Mouse (Mus musculus): ENCODE results near the gene Bcl7c.

Gene Bcl7c

DNA sequence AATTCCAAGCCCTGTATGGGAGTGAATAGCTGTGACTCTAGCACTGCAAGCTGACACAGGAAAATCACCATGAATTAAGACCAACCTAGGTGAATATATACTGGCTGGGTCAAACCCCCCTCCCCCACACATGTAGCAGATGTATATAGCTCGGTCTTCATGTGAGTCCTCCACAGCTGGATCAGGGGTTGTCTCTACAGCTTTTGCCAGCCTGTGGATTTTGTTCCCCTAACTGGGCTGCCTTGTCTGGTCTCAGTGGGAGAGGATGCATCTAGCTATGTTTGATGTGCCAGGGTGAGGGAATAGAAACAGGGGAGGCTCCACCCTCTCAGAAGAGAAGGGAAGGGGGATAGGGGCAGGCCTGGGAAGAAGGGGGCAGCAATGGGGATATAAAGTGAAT, 92.4 kb downstream of the Bcl7c start:
- in situ Hi-C loops (cut with MboI; ENCODE audit: low pct_unique_long_range_greater_than_20kb in 1 of 2, low sequenced_read_pairs in 2 of 2, unreplicated experiment in 1 of 2): no loop called here

DNA sequence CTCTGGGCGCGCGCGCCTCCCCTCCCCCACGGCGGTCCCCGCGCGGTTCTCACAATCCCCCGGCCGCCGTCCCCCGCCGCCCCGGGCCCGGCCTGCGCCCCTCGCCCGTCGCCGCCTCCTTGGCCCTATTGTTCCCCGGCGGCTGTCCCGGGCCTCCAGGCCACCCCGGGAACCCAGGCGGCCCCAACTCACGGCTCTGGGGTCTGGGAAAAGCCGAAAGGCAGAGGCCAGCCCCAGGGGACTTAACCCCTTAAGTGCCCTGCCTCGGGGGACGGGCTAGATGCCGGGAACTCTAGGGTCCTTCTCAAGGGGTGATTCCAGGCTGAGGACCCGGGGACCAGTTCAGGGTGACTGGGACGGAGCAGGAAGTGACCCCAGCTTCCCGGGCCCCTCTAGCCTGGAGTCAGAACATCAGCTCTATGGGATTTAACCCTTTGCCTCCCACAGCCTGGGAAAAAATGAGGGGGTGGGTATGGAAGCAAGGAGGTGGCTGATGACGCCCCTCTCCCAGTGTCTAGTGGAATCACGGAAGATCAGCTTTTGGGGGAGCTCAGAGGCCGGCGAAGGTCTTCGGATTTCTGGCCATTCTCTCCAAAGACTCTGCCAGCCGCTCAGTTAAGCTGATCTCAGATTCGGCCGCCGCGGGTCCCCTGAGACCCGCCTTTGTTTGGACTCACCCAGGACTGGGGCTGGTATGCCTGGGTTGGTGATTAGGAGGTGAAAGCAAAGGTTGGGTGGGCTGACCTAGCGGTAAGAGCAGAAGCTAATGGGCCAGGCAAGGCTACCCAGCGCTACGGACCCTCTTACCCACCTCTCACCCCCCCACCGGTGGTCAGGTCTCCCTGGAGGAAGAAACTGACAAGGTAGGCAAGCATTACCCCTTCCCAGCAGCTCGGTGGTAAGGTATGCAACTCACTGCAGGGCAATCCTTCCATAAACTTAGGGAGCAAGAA, 93.6 kb downstream of the Bcl7c start, which contains the start of gene Zfp629:
Zfp629 (minus strand) TSS at position 907 of the 953 bp plus-strand sequence.
- in situ Hi-C loops (cut with MboI; ENCODE audit: low pct_unique_long_range_greater_than_20kb in 1 of 2, low sequenced_read_pairs in 2 of 2, unreplicated experiment in 1 of 2): no loop called here

DNA sequence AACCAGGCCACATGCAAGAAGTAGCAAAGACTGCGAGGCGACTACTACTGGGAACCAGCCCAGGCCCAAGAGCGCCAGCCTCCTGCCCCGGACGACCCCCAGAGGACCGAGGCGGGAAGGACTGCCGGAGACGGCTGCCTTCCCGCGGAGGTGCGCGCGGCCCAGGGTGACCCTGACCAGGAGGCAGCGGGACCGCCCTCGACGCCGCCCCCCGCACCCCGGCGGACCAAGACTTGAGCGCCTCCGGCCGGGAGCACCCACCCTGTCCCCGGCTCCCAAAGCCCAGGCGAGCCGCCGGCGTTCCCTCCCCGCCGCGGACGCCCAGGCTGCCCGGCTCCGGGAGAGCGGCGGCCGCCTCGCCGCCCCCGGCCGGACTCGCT, 94.2 kb downstream of the Bcl7c start:
- in situ Hi-C loops (cut with MboI; ENCODE audit: low pct_unique_long_range_greater_than_20kb in 1 of 2, low sequenced_read_pairs in 2 of 2, unreplicated experiment in 1 of 2): no loop called here

DNA sequence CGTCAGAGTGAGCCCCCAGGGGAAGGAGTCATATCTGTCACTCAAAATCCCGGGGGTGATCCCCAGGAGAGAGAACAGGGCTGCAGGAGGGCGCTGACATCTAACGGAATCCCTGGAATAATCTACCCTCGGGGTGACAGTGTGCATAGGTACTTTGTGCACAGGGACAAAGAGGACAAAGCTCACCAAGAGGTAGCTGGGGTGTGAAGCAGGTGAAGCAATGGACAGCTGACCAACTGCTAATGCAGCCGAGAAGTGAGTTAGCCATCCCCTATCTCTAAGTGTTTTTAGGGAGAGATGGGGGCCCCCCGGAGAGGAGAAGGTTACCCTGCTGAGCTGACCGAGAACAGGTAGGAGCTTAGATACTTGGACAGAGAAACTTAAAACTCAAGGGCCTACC, 94.6 kb downstream of the Bcl7c start:
- in situ Hi-C loops (cut with MboI; ENCODE audit: low pct_unique_long_range_greater_than_20kb in 1 of 2, low sequenced_read_pairs in 2 of 2, unreplicated experiment in 1 of 2): no loop called here

DNA sequence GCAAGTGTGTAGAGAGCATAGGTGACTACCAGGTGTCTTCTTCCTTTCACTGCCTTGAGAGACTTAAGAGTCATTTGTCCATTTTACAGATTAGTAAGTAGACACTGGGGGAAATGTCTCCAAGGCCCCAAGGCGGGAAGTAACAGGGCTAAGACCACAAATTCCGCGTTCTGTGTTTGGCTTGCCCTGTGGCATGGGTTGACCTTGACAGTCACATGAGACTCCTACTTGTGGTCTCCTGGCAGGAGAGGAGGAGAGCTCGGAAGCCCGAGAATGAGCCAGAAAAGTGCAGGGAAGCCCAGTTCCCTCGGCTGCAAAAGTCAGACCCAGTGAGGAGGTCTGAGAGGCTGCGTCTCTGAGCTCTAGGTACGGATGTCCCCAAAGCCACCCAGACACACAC, 95.2 kb downstream of the Bcl7c start:
- in situ Hi-C loops (cut with MboI; ENCODE audit: low pct_unique_long_range_greater_than_20kb in 1 of 2, low sequenced_read_pairs in 2 of 2, unreplicated experiment in 1 of 2): no loop called here

DNA sequence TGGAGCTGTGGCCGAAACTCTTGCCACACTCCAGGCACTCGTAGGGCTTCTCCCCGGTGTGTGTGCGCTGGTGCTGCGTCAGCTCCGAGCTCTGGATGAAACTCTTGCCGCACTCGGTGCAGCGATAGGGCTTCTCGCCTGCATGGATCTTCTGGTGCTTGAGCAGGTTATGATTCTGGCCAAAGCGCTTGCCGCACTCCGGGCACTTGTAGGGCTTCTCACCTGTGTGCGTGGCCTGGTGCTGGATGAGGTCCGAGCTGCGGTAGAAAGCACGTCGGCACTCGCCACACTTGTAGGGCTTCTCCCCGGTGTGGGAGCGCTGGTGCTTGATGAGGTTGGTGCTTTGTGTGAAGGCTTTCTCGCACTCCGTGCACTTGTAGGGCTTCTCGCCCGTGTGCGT, 97.2 kb downstream of the Bcl7c start:
- in situ Hi-C loops (cut with MboI; ENCODE audit: low pct_unique_long_range_greater_than_20kb in 1 of 2, low sequenced_read_pairs in 2 of 2, unreplicated experiment in 1 of 2): no loop called here

All from mouse embryonic stem cell (cell line).